Comparison of ENCODE assay signal across 22 mouse cellular contexts in genomic region chr19:54093599-54093998, GRCm38 (mm10). TPM values are rescaled to one million over a fixed set of nuclear protein-coding genes. Genes with fewer than 3 reads are reported as not detected.
DNase-seq lines count a peak whose midpoint lies in the region; ATAC-seq lines count a peak whose summit lies in the region.
"Had no signal": no experiment of that assay in that cellular context is flagged by ENCODE, and none has a peak within 500 bp of the region (broad histone marks: within the 10 kb centered on the region; RNA-seq: fewer than 3 reads in every experiment).

No protein-coding gene starts in this region.

- ATAC-seq in frontal cortex, adult (ENCODE audit: low TSS enrichment) = no peak
- ATAC-seq: forebrain, embryonic 14.5 days; hindbrain, embryonic 16.5 days; intestine, embryonic 15.5 days; liver, embryonic 12.5 days; midbrain, embryonic 13.5 days; Patski had no signal

- DNase-seq in heart, adult 11 months = peak; percentile 51
- no peak for DNase-seq in heart, adult 8-10 months (ENCODE audit: low spot score)
- DNase-seq in ovary, postnatal 36 days (ENCODE audit: low spot score) = peak; percentile 24
- DNase-seq in ovary, postnatal 14 days (ENCODE audit: low spot score) = no peak
- peak; percentile 26 to 49 for DNase-seq in lung, postnatal 4 days
- no peak for DNase-seq in thymus, postnatal 0 days (ENCODE audit: low spot score)
- DNase-seq: cerebellum, adult 9-11 months; gastrocnemius, postnatal 10 days; heart, postnatal 10 days; kidney, postnatal 14 days; lung, embryonic 14.5 days; right cerebral cortex, postnatal 4 days had no signal

RNA-seq across cellular contexts. Expression of gene Adra2a, which starts 49.6 kb away (rescaled TPM):
- under 1 TPM; 0.28 to 0.75 (median 0.45) TPM for total RNA-seq in heart, adult 8-10 months (2022)
- polyA plus RNA-seq in thymus, postnatal 0 days (2015; fragmentation: Nextera tagmentation; extraction: Ambion mirVana) = 0.46 and 0.51 TPM in 2 replicates
- total RNA-seq: megakaryocyte, adult 5-6 weeks; monocyte, adult 5-6 weeks had no signal
- polyA plus RNA-seq: limb, embryonic 11.5 days had no signal

Comparison
In these comparisons a context has a peak if more than half of its experiments do, and no peak if none do; other contexts are left out.
1. DNase-seq: peak in heart, adult 11 months (single experiment), ovary, postnatal 36 days (single experiment) and lung, postnatal 4 days (2 of 2); none in heart, adult 8-10 months (single experiment), ovary, postnatal 14 days (single experiment) and thymus, postnatal 0 days (single experiment).